Mouse (Mus musculus) CH12.LX (cell line): ENCODE results near the gene Upk3a.

Experiments
- CHD2 ChIP-seq: IDR thresholded peaks from 2 replicates; pipeline ENCODE4 v1.6.1; 2011; ENCODE audit warnings: low read length, improper control_type of control experiment
- CTCF ChIP-seq, 2 experiments: IDR thresholded peaks in 1 of 2; conservative IDR thresholded peaks in 1 of 2; 2 replicates each; pipeline ENCODE4 v1.5.1; 2011 to 2012; ENCODE audit warnings: low read depth in 2 of 2, low read length in 2 of 2, improper control_type of control experiment in 1 of 2, inconsistent platforms in 1 of 2, mild to moderate bottlenecking in 1 of 2, moderate library complexity in 1 of 2
- EP300 ChIP-seq: IDR thresholded peaks from 2 replicates; pipeline ENCODE4 v1.6.1; 2011; ENCODE audit warnings: low read length, improper control_type of control experiment
- HCFC1 ChIP-seq: IDR thresholded peaks from 2 replicates; pipeline ENCODE4 v1.6.1; 2012; ENCODE audit warnings: low read depth, mild to moderate bottlenecking, inconsistent platforms, low read length, improper control_type of control experiment
- MAZ ChIP-seq: IDR thresholded peaks from 2 replicates; pipeline ENCODE4 v1.6.1; 2012; ENCODE audit warnings: low read depth, mild to moderate bottlenecking, inconsistent platforms, low read length, improper control_type of control experiment, moderate library complexity
- POLR2A ChIP-seq: IDR thresholded peaks from 2 replicates; pipeline ENCODE4 v1.6.1; 2011; ENCODE audit warnings: low read depth, mild to moderate bottlenecking, improper control_type of control experiment, low read length
- POLR2AphosphoS2 ChIP-seq: IDR thresholded peaks from 2 replicates; pipeline ENCODE4 v1.6.1; 2011; ENCODE audit warnings: low read depth, low read length, improper control_type of control experiment
- RCOR1 ChIP-seq: conservative IDR thresholded peaks from 2 replicates; pipeline ENCODE4 v1.6.1; 2012; ENCODE audit warnings: low read depth, mild to moderate bottlenecking, inconsistent platforms, low read length, improper control_type of control experiment
- TCF12 ChIP-seq: IDR thresholded peaks from 2 replicates; pipeline ENCODE4 v1.6.1; 2014; ENCODE audit warnings: low read depth, mild to moderate bottlenecking, inconsistent platforms, low read length, improper control_type of control experiment
- ZNF384 ChIP-seq: IDR thresholded peaks from 2 replicates; pipeline ENCODE4 v1.6.1; 2012; ENCODE audit warnings: low read depth, low read length, improper control_type of control experiment, inconsistent platforms

- TF ChIP-seq RCOR1 (no peak), POLR2A (no peak), ZNF384 (no peak), HCFC1 (no peak), EP300 (no peak), TCF12 (no peak), CHD2 (no peak), MAZ (no peak), CTCF (conservative IDR thresholded peaks at IDR 0.05 in 1 of 2, IDR thresholded peaks at IDR 0.05 in 1 of 2; ENCODE audit: low read depth in 2 of 2, low read length in 2 of 2) (no peak), POLR2AphosphoS2 (no peak)
Observed at GRCm38 (mm10) chr15:84983721-84984120, 33.2 kb upstream of the Upk3a start.
